Mouse (Mus musculus) embryonic fibroblast, embryonic 13.5 days (primary cell): Measurements from ENCODE around the gene Calr3. TPM values are rescaled to one million over a fixed set of nuclear protein-coding genes. Genes with fewer than 3 reads are reported as not detected.

ENCODE experiments used
- H3K27ac ChIP-seq: 2 replicates; pipeline ENCODE4 v1.5.1; 2012; ENCODE audit warnings: low read length, control low read depth, inconsistent platforms; ENCODE audit not compliant: insufficient read depth
- H3K4me1 ChIP-seq: 2 replicates; pipeline ENCODE4 v1.6.1; 2011; ENCODE audit warnings: low read length; ENCODE audit not compliant: control insufficient read depth, insufficient read depth
- H3K4me3 ChIP-seq: 2 replicates; pipeline ENCODE4 v1.5.1; 2011; ENCODE audit warnings: mild to moderate bottlenecking, control low read depth, low read length; ENCODE audit not compliant: insufficient read depth
- CTCF ChIP-seq: IDR thresholded peaks from 2 replicates; pipeline ENCODE4 v1.5.1; 2011; ENCODE audit warnings: mild to moderate bottlenecking, control low read depth, low read length, moderate library complexity, borderline replicate concordance; ENCODE audit not compliant: insufficient read depth
- POLR2A ChIP-seq: IDR thresholded peaks from 2 replicates; pipeline ENCODE4 v1.6.1; 2011; ENCODE audit warnings: low read depth, mild to moderate bottlenecking, control low read depth, low read length, moderate library complexity
- polyA plus RNA-seq: library from polyadenylated mRNA; stranded (reverse); fragments of >200 nt; gene quantifications from 2 replicates; pipeline ENCODE4 v1.2.4, GENCODE M21; 2011; ENCODE audit warnings: low read depth; ENCODE audit not compliant: missing spikeins, insufficient read length

The Calr3 gene
- polyA plus RNA-seq, 1 experiment = 1.9 TPM

DNA sequence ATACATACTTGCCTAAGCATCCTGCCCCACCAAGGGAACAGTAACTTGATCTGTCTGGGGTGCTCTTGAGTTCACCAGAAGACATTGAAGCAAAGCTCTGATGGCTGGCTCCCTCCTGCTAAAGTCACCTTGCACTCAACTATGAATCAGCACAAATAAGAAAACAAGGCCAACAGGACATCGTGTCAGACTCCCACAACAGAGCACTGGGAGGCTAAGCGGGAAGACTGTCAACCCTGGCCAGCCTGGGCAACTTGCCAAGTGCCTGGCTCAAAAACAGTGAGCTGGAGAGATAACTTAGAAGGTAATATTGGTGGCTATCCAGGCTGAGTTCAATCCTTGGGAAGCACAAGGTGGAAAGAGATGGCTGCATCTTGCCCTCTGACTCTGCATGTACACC is 8.7 kb downstream of the Calr3 start:
- TF ChIP-seq POLR2A = no peak
- H3K4me1 ChIP-seq = no peaks in the 10 kb centered on the region
- no peak overlapping the region for H3K4me3 ChIP-seq
- H3K27ac ChIP-seq = no peak overlapping the region

DNA sequence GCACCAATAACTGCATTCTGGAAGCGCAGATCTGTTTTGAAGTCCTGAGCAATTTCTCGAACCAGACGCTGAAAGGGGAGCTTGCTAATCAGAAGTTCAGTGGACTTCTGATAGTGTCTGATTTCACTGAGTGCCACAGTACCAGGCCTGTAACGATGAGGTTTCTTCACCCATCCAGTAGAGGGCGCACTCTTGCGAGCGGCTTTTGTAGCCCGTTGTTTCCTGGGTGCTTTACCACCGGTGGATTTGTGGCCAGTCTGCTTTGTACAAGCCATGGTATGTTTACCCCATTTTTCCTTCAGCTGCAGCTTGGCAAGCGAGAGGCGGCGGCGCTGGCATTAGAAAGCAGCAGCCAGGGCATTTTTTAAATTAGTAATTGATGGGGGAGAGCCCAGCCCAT is 14.0 kb downstream of the Calr3 start:
- H3K27ac ChIP-seq = no peak overlapping the region
- no peak overlapping the region for H3K4me3 ChIP-seq
- no peaks in the 10 kb centered on the region for H3K4me1 ChIP-seq
- TF ChIP-seq POLR2A = no peak
- TF ChIP-seq CTCF = no peak; the same call in 1 of the 2 replicates

DNA sequence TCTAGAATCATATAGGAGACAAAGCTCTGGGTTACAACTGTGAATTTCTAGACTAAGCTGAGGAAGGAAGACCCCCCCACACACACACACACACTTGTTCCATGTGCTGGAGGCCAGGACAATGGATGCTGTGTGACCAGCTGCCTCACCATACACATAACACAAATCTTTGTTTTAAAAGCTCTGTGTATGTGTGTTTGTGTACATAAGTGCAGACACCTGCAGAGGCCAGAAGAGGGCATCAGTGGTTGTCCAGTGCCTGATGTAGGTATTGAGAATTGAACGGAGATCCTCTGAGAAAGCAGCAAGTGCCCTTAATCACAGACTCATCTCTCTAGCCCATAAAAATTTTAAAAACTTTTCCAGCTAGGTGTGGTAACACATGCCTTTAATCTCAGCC is 20.7 kb downstream of the Calr3 start:
- no peak overlapping the region for H3K4me3 ChIP-seq
- H3K27ac ChIP-seq = no peak overlapping the region
- peaks cover 4% of the 10 kb centered on the region; the same call in 1 of the 2 replicates for H3K4me1 ChIP-seq
- no peak for TF ChIP-seq CTCF
- TF ChIP-seq POLR2A = no peak

DNA sequence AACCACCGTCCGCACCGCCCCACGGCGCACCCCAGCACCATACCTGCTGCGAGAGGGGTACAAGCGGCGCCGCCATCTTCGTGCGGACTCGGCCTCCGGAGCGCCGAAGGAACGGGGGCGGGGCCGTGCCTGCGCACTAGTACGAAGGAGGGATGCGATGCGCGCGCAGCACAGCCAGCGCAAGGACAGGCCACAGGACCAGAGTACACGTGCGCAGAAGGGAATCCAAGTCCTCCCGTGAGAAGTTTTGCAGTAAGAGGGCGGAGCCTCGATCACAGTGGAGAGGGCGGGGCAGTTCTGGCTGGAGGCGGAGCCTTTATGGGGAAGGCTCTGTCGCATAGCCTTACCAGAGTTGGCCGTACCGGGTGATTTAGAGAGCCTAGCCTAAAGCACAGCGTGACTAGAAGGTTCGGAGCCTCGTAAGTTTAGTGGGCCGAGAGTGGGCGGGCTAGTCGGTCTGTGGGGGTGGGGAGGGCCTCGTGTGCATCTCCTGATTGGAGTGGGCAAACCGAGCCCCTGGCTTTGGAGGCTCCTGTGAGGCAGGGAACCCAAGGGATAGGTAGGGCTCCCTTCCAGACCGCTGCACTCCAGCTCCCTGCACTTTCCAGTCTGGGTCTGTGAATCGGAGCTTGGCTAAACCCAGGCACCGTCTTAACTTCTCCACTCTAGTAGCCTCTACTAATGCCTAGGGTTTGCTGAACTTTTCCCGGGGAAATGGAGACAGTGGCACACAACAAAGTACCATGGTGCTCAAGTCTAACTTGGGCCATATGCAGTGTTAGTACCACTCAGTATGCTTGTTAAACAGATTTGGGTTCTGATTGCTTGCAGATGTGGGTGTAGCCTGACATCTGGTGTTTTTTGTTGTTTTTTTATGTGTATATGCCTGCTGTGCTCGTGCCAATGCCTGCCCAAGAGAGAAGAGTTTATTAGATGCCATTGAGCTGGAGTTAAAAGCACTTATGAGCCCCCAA is 22.0 kb downstream of the Calr3 start, which contains the start of gene Eps15l1:
TSS of gene Eps15l1 (minus strand) at position 99 of the 974 bp plus-strand sequence.
- peak within 1 kb of the TSS; percentile 94 for H3K4me3 ChIP-seq
- TF ChIP-seq CTCF = no peak
- peak; percentile 86 for TF ChIP-seq POLR2A
- peaks cover 4% of the 10 kb centered on the region for H3K4me1 ChIP-seq
- H3K27ac ChIP-seq = peak within 1 kb of the TSS; percentile 57

DNA sequence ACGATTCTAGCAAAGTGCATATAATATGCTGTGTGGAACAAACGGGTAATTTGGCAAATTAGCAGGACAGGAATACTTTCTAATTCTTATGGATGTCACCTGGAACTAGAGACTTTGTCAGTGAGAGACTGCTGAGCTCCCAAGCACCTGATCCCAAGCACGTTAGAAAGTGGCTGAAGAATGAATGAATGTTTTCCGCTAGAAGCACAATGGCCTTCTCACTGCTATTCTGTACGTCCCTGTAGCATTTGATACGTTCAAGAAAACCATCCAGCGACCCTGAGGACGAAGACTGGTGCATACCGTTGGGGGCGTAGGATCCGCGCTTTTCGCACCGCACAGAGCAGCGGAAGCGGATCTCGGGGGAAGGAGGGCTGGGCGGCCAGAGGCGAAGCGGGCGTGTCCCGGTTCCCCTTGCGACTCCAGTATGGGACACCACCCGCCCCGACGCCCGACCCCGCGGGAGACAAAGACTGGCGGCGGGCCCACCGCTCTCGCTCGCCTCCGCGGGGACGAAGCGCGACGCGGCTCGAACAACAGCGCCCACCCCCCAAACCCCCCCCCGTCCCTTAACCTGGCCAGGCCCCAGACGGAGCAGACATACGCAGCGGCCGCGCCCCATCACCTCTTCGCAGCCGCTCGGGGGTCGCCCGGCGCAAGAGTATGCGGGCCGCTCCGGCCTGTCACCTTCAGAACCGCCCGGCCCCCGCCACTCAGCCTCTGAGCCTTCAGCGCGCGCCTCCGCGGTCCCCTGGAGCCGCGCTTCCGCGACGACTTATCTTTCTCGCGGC is 22.9 kb downstream of the Calr3 start:
- Histone ChIP-seq H3K27ac (no peak overlapping the region), H3K4me3 (peak overlapping the region; percentile 94), H3K4me1 (peaks cover 4% of the 10 kb centered on the region)
- TF ChIP-seq POLR2A = no peak
- TF ChIP-seq CTCF = no peak

DNA sequence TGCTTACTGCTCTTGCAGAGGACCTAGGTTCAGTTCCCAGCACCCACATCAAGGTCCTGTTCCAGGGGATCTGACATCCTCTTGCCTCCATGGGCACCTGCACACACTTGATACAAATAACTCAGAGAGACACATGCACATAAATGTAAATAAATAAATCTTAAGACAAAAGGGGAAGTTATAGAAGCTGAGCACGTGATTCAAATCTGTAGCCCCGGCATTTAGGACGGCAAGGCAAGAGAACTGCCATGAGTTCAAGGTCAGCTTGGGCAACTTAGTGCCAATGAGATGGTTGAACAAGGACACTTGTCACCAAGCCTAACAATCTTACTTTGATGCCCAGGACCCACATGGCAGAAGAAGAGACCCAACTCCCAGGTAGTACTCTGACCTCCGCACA is 25.6 kb downstream of the Calr3 start:
- TF ChIP-seq CTCF (no peak), POLR2A (no peak)
- peaks cover 9% of the 10 kb centered on the region for H3K4me1 ChIP-seq
- H3K27ac ChIP-seq = no peak overlapping the region
- H3K4me3 ChIP-seq = no peak overlapping the region

DNA sequence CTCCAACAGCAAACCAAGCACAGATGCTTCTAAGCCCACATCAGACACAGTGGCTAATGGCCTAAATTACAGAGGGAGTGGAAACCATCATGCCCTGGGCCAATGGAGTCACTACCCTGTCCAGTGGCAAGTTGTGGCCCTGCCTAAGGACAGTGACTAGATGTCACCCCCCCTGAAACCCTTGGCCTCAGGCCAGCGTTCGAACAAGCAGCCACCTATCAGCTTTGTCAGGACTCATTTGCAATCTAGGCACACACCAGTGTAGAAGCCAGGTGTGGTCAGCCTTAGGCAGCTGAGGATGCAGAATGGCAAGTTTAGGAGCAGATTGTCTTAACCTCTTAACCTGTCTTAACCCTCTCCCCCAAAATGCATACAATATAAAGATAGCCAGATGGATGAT is 28.4 kb downstream of the Calr3 start:
- H3K4me3 ChIP-seq = no peak overlapping the region
- H3K27ac ChIP-seq = no peak overlapping the region
- TF ChIP-seq POLR2A (no peak), CTCF (no peak)
- peaks cover 9% of the 10 kb centered on the region for H3K4me1 ChIP-seq

DNA sequence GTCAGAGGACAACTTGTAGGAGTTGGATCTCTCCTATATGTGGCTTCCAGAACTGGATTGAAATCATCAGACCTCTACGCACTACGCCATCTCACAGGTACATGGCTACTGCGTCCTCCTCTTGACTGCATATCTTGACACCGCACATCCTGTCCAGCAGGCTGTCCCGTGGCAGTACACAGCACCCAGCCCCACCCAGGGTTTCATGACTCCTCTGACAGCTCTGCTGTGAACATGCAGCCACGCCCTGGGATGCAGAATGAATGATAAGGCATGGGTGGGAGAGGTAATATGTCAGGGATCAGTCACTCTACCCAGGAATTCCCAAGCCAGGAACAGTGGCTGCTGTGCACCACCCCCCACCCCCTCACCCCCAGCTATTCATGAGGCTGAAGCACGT is 29.8 kb downstream of the Calr3 start:
- Histone ChIP-seq H3K4me3 (no peak overlapping the region), H3K27ac (no peak overlapping the region), H3K4me1 (peaks cover 6% of the 10 kb centered on the region)
- TF ChIP-seq CTCF (no peak), POLR2A (no peak)

DNA sequence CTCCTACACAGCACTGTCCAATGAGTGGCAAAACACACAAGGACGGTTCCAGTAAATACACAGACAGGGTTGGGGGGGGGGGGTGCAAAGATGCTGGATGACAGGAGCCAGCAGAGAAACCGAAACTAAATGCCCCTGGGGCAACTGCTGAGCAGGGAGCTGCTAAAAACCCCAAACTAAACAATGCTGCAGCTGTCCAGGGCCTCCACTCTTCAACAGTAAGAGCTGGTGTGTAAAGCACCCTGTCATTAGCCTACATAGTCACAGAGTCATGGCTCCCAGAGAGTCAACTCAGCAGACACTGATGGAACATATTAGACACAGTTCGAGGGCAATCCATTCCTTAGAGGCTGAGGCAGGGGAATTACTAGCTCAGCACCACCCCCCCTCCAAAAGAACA is 34.2 kb downstream of the Calr3 start:
- Histone ChIP-seq H3K4me3 (no peak overlapping the region), H3K27ac (0 out of 2 replicates have a peak overlapping the region, but pooled peaks have one; percentile 3)

More for the DNA sequence above, 34.2 kb downstream of the Calr3 start:
- TF ChIP-seq POLR2A = no peak
- TF ChIP-seq CTCF = no peak
- H3K4me1 ChIP-seq = peaks cover 3% of the 10 kb centered on the region
